Mouse (Mus musculus) intestine, embryonic 15.5 days (tissue): ENCODE measurements at regions not wholly inside any gene's neighbourhood (a gene's known extent, or its start where the extent isn't known, plus 50 kb on each side); places are given as distances from the start of the nearest gene placed in this dataset.
"Not testable (repeated sequence)": the region's sequence is repeated elsewhere in the genome, so short reads cannot be mapped to it uniquely, and the experiment has no call there.

Source experiments
- ATAC-seq: fragments of 200-750 bp; cut with Nextera tagmentation; 2 replicates; pipeline ENCODE4 v1.8.0; 2017; ENCODE audit warnings: moderate TSS enrichment, moderate library complexity
- H3K27ac ChIP-seq: fragments of 300-500 bp; sonication (generic); 2 replicates; pipeline ENCODE4 v1.5.1; 2015; ENCODE audit warnings: mild to moderate bottlenecking, inconsistent platforms
- H3K27me3 ChIP-seq: fragments of 300-500 bp; sonication (generic); replicated peaks from 2 replicates; pipeline ENCODE4 v1.6.1; 2015; ENCODE audit warnings: inconsistent platforms
- H3K36me3 ChIP-seq: fragments of 300-500 bp; sonication (generic); 2 replicates; pipeline ENCODE4 v1.6.1; 2015; ENCODE audit warnings: inconsistent platforms
- H3K4me1 ChIP-seq: fragments of 300-500 bp; sonication (generic); replicated peaks from 2 replicates; pipeline ENCODE4 v1.6.1; 2015; ENCODE audit warnings: inconsistent platforms
- H3K4me2 ChIP-seq: fragments of 300-500 bp; sonication (generic); replicated peaks from 2 replicates; pipeline ENCODE4 v1.6.1; 2015; ENCODE audit warnings: mild to moderate bottlenecking, inconsistent platforms
- H3K4me3 ChIP-seq: fragments of 300-500 bp; sonication (generic); replicated peaks from 2 replicates; pipeline ENCODE4 v1.5.1; 2015; ENCODE audit warnings: inconsistent platforms
- H3K9ac ChIP-seq: fragments of 300-500 bp; sonication (generic); 2 replicates; pipeline ENCODE4 v1.6.1; 2015; ENCODE audit warnings: inconsistent platforms
- H3K9me3 ChIP-seq: fragments of 300-500 bp; sonication (generic); 2 replicates; pipeline ENCODE4 v1.6.1; 2016; ENCODE audit warnings: inconsistent platforms
- WGBS: fragments of 180-500 bp; shearing (Covaris S2); methylation state at CpG from one replicate; pipeline ENCODE4 v1.1.7; 2015; 5-methylcytosine and 5-hydroxymethylcytosine counted together

- Histone ChIP-seq H3K4me3 (no peak overlapping the region), H3K9ac (no peak overlapping the region), H3K4me2 (no peak overlapping the region), H3K36me3 (no peaks in the 10 kb centered on the region), H3K27ac (no peak overlapping the region), H3K9me3 (no peaks in the 10 kb centered on the region), H3K27me3 (no peaks in the 10 kb centered on the region), H3K4me1 (no peaks in the 10 kb centered on the region)
- no peak for ATAC-seq
- 80% methylated on average over 10 of the region's 10 CpGs for WGBS
Measured at GRCm38 (mm10) chr2:3864872-3865271, 152.6 kb upstream of the Frmd4a start.

GRCm38 (mm10) chr2:3866736-3867135, 150.8 kb upstream of the Frmd4a start:
- WGBS: 86% methylated on average over 4 of the region's 4 CpGs
- H3K4me3 ChIP-seq, ATAC-seq, H3K36me3 ChIP-seq, H3K27me3 ChIP-seq, H3K27ac ChIP-seq, H3K9ac ChIP-seq, H3K9me3 ChIP-seq, H3K4me1 ChIP-seq, H3K4me2 ChIP-seq: not testable (repeated sequence)

- H3K9me3 ChIP-seq: no peaks in the 10 kb centered on the region
- H3K4me3 ChIP-seq: no peak overlapping the region
- no peaks in the 10 kb centered on the region for H3K4me1 ChIP-seq
- no peaks in the 10 kb centered on the region for H3K36me3 ChIP-seq
- no peak overlapping the region for H3K27ac ChIP-seq
- WGBS: 85% methylated on average over 1 of the region's 1 CpGs
- no peak overlapping the region for H3K9ac ChIP-seq
- no peak for ATAC-seq
- H3K27me3 ChIP-seq: no peaks in the 10 kb centered on the region
- H3K4me2 ChIP-seq: no peak overlapping the region
Measured at GRCm38 (mm10) chr2:3869701-3870100, 147.8 kb upstream of the Frmd4a start.

- Histone ChIP-seq H3K4me2 (no peak overlapping the region), H3K9ac (no peak overlapping the region), H3K4me1 (no peaks in the 10 kb centered on the region), H3K36me3 (no peaks in the 10 kb centered on the region), H3K27me3 (no peaks in the 10 kb centered on the region), H3K27ac (no peak overlapping the region), H3K4me3 (no peak overlapping the region), H3K9me3 (no peaks in the 10 kb centered on the region)
- ATAC-seq: no peak
- 81% methylated on average over 3 of the region's 3 CpGs for WGBS
Measured at GRCm38 (mm10) chr2:3871748-3872147, 145.8 kb upstream of the Frmd4a start.

GRCm38 (mm10) chr2:3887000-3887399, 130.5 kb upstream of the Frmd4a start:
- H3K4me1 ChIP-seq: no peaks in the 10 kb centered on the region
- no peak overlapping the region for H3K27ac ChIP-seq
- no peak overlapping the region for H3K4me3 ChIP-seq
- 50% methylated on average over 6 of the region's 6 CpGs for WGBS
- no peak overlapping the region for H3K4me2 ChIP-seq
- ATAC-seq: no peak
- no peaks in the 10 kb centered on the region for H3K9me3 ChIP-seq
- no peaks in the 10 kb centered on the region for H3K27me3 ChIP-seq
- no peak overlapping the region for H3K9ac ChIP-seq
- no peaks in the 10 kb centered on the region for H3K36me3 ChIP-seq

- no peaks in the 10 kb centered on the region for H3K36me3 ChIP-seq
- WGBS: 64% methylated on average over 14 of the region's 14 CpGs
- no peak overlapping the region for H3K4me3 ChIP-seq
- no peak overlapping the region for H3K9ac ChIP-seq
- ATAC-seq: peak; percentile 81
- H3K27ac ChIP-seq: no peak overlapping the region
- H3K27me3 ChIP-seq: no peaks in the 10 kb centered on the region
- peak overlapping the region; percentile 43 for H3K4me2 ChIP-seq
- H3K4me1 ChIP-seq: no peaks in the 10 kb centered on the region
- no peaks in the 10 kb centered on the region for H3K9me3 ChIP-seq
Measured at GRCm38 (mm10) chr2:3887845-3888433, 129.6 kb upstream of the Frmd4a start.

- no peak for ATAC-seq
- 92% methylated on average over 3 of the region's 3 CpGs for WGBS
- no peaks in the 10 kb centered on the region for H3K9me3 ChIP-seq
Measured at GRCm38 (mm10) chr2:3889381-3889780, 128.1 kb upstream of the Frmd4a start.

GRCm38 (mm10) chr2:3890462-3890861, 127.1 kb upstream of the Frmd4a start:
- Histone ChIP-seq H3K9ac (no peak overlapping the region), H3K4me2 (no peak overlapping the region), H3K4me1 (no peaks in the 10 kb centered on the region), H3K9me3 (no peaks in the 10 kb centered on the region), H3K27ac (no peak overlapping the region), H3K27me3 (no peaks in the 10 kb centered on the region), H3K4me3 (no peak overlapping the region), H3K36me3 (no peaks in the 10 kb centered on the region)
- no peak for ATAC-seq
- WGBS: 68% methylated on average over 8 of the region's 8 CpGs

More at GRCm38 (mm10) chr2:3889381-3889780, 128.1 kb upstream of the Frmd4a start:
- Histone ChIP-seq H3K4me2 (no peak overlapping the region), H3K4me1 (no peaks in the 10 kb centered on the region), H3K27me3 (no peaks in the 10 kb centered on the region), H3K27ac (no peak overlapping the region), H3K9ac (no peak overlapping the region), H3K4me3 (no peak overlapping the region), H3K36me3 (no peaks in the 10 kb centered on the region)

- Histone ChIP-seq H3K36me3 (no peaks in the 10 kb centered on the region), H3K27ac (no peak overlapping the region), H3K4me1 (no peaks in the 10 kb centered on the region), H3K27me3 (no peaks in the 10 kb centered on the region), H3K4me3 (no peak overlapping the region), H3K9ac (no peak overlapping the region), H3K9me3 (no peaks in the 10 kb centered on the region), H3K4me2 (no peak overlapping the region)
- no peak for ATAC-seq
- WGBS: 89% methylated on average over 4 of the region's 4 CpGs
Measured at GRCm38 (mm10) chr2:3907026-3907425, 110.5 kb upstream of the Frmd4a start.

GRCm38 (mm10) chr2:3908192-3908591, 109.3 kb upstream of the Frmd4a start:
- no peak for ATAC-seq
- H3K4me2 ChIP-seq: no peak overlapping the region
- no peaks in the 10 kb centered on the region for H3K27me3 ChIP-seq
- no peaks in the 10 kb centered on the region for H3K36me3 ChIP-seq
- no peak overlapping the region for H3K4me3 ChIP-seq
- no peak overlapping the region for H3K27ac ChIP-seq
- H3K9me3 ChIP-seq: no peaks in the 10 kb centered on the region
- 69% methylated on average over 3 of the region's 3 CpGs for WGBS
- no peaks in the 10 kb centered on the region for H3K4me1 ChIP-seq
- no peak overlapping the region for H3K9ac ChIP-seq

- no peak overlapping the region for H3K4me3 ChIP-seq
- H3K36me3 ChIP-seq: no peaks in the 10 kb centered on the region
- H3K27me3 ChIP-seq: no peaks in the 10 kb centered on the region
- no peaks in the 10 kb centered on the region for H3K4me1 ChIP-seq
- ATAC-seq: no peak
- no peak overlapping the region for H3K4me2 ChIP-seq
- 66% methylated on average over 9 of the region's 9 CpGs for WGBS
- no peaks in the 10 kb centered on the region for H3K9me3 ChIP-seq
- H3K27ac ChIP-seq: no peak overlapping the region
- no peak overlapping the region for H3K9ac ChIP-seq
Measured at GRCm38 (mm10) chr2:3910086-3910891, 107.2 kb upstream of the Frmd4a start.

GRCm38 (mm10) chr2:3915141-3915540, 102.4 kb upstream of the Frmd4a start:
- ATAC-seq: no peak

GRCm38 (mm10) chr2:3916365-3916764, 101.2 kb upstream of the Frmd4a start:
- Histone ChIP-seq H3K9me3 (no peaks in the 10 kb centered on the region), H3K4me1 (no peaks in the 10 kb centered on the region), H3K36me3 (no peaks in the 10 kb centered on the region), H3K27ac (no peak overlapping the region), H3K4me3 (no peak overlapping the region), H3K9ac (no peak overlapping the region), H3K4me2 (no peak overlapping the region), H3K27me3 (no peaks in the 10 kb centered on the region)
- no peak for ATAC-seq
- 82% methylated on average over 3 of the region's 3 CpGs for WGBS

More at GRCm38 (mm10) chr2:3915141-3915540, 102.4 kb upstream of the Frmd4a start:
- no peak overlapping the region for H3K9ac ChIP-seq
- no peak overlapping the region for H3K27ac ChIP-seq
- H3K9me3 ChIP-seq: no peaks in the 10 kb centered on the region
- WGBS: 83% methylated on average over 7 of the region's 7 CpGs
- no peak overlapping the region for H3K4me3 ChIP-seq
- H3K4me2 ChIP-seq: no peak overlapping the region
- H3K27me3 ChIP-seq: no peaks in the 10 kb centered on the region
- H3K36me3 ChIP-seq: no peaks in the 10 kb centered on the region
- H3K4me1 ChIP-seq: no peaks in the 10 kb centered on the region
